Mouse (Mus musculus): Measurements from ENCODE around the gene Fmo1. TPM values are rescaled to one million over a fixed set of nuclear protein-coding genes. Genes with fewer than 3 reads are reported as not detected.
"Not testable (repeated sequence)": the region's sequence is repeated elsewhere in the genome, so short reads cannot be mapped to it uniquely, and the experiment has no call there.

The Fmo1 gene
- polyA plus RNA-seq, 1 experiment = not detected

DNA sequence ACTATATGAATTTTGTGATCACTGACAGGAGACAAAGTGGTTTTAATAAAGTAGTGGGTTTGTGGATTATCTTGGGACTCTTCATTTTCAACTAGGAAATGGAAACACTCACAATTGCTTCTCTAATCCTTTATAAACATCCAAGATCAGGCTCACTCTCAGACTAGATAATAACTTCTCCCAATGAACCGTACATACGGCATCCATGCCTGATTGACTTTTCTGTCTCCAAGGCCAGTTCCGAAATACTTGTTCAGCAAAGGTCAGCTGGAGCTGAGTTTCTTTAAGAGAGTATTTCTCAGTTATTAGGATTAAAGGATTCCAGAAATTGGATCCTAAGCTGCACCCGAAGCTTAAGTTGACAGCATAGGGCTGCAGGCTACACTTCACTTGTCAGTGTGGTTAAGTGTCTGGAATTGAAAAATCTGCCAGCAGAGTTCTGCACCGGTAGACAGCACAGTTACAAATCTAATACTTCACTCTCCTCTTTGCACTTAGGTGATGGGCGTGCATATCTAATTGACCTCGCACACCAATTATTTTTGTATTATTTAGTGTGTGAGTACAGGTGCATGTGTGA, 82.7 kb downstream of the Fmo1 start:
- H3K4me1 ChIP-seq (ENCODE audit: control insufficient read depth, insufficient read depth, low read length) = no peaks in the 10 kb centered on the region
- TF ChIP-seq CTCF (IDR thresholded peaks at IDR 0.05; ENCODE audit: insufficient read depth, low read depth, low read length) (no peak), POLR2A (IDR thresholded peaks at IDR 0.05; ENCODE audit: insufficient read depth, low read depth, low read length) (no peak)
- H3K27ac ChIP-seq (ENCODE audit: insufficient read depth, low read depth, low read length) = no peak overlapping the region
- H3K4me3 ChIP-seq (ENCODE audit: insufficient read depth, low read depth, low read length) = no peak overlapping the region
- 88% methylated on average over 7 of the region's 7 CpGs for WGBS

- not testable (repeated sequence) for H3K4me1 ChIP-seq (ENCODE audit: control insufficient read depth, insufficient read depth, low read length); H3K27ac ChIP-seq (ENCODE audit: insufficient read depth, low read depth, low read length); H3K4me3 ChIP-seq (ENCODE audit: insufficient read depth, low read depth, low read length)
- 92% methylated on average over 2 of the region's 2 CpGs for WGBS
Measured at GRCm38 (mm10) chr1:162781035-162781434, 85.4 kb downstream of the Fmo1 start.

Other genes with a start within 250 kb of the Fmo1 start
- not detected in 2 replicates for gene Myoc, start 227.5 kb downstream of the Fmo1 start, polyA plus RNA-seq (2012; ENCODE audit: insufficient read depth, insufficient read length, low replicate concordance, missing spikeins)
- gene Myocos, start 208.4 kb downstream of the Fmo1 start, polyA plus RNA-seq (2012; ENCODE audit: insufficient read depth, insufficient read length, low replicate concordance, missing spikeins) = not detected in 2 replicates
- 168 and 641 TPM in 2 replicates for gene Prrc2c, start 126.1 kb downstream of the Fmo1 start, polyA plus RNA-seq (2012; ENCODE audit: insufficient read depth, insufficient read length, low replicate concordance, missing spikeins)
- not detected in 2 replicates for gene Fmo4, start 52.6 kb downstream of the Fmo1 start, polyA plus RNA-seq (2012; ENCODE audit: insufficient read depth, insufficient read length, low replicate concordance, missing spikeins)
- gene Fmo2, start 32.1 kb upstream of the Fmo1 start, polyA plus RNA-seq (2012; ENCODE audit: insufficient read depth, insufficient read length, low replicate concordance, missing spikeins) = not detected in 2 replicates
- not detected in 2 replicates for gene Fmo6, start 70.9 kb upstream of the Fmo1 start, polyA plus RNA-seq (2012; ENCODE audit: insufficient read depth, insufficient read length, low replicate concordance, missing spikeins)
- gene Fmo3, start 117.9 kb upstream of the Fmo1 start, polyA plus RNA-seq (2012; ENCODE audit: insufficient read depth, insufficient read length, low replicate concordance, missing spikeins) = not detected in 2 replicates
- not detected in 2 replicates for gene Mroh9, start 219.1 kb upstream of the Fmo1 start, polyA plus RNA-seq (2012; ENCODE audit: insufficient read depth, insufficient read length, low replicate concordance, missing spikeins)